Mouse (Mus musculus) c-Kit-positive CD71-positive TER-119-negative erythroid progenitor cells, embryonic 14.5 days (primary cell): ENCODE results near the gene Tmem30a.

Experiments
- DNase-seq: peaks from one replicate; pipeline ENCODE4 v3.0.0-alpha.2; 2013; ENCODE audit warnings: low read depth

The Tmem30a gene

DNA sequence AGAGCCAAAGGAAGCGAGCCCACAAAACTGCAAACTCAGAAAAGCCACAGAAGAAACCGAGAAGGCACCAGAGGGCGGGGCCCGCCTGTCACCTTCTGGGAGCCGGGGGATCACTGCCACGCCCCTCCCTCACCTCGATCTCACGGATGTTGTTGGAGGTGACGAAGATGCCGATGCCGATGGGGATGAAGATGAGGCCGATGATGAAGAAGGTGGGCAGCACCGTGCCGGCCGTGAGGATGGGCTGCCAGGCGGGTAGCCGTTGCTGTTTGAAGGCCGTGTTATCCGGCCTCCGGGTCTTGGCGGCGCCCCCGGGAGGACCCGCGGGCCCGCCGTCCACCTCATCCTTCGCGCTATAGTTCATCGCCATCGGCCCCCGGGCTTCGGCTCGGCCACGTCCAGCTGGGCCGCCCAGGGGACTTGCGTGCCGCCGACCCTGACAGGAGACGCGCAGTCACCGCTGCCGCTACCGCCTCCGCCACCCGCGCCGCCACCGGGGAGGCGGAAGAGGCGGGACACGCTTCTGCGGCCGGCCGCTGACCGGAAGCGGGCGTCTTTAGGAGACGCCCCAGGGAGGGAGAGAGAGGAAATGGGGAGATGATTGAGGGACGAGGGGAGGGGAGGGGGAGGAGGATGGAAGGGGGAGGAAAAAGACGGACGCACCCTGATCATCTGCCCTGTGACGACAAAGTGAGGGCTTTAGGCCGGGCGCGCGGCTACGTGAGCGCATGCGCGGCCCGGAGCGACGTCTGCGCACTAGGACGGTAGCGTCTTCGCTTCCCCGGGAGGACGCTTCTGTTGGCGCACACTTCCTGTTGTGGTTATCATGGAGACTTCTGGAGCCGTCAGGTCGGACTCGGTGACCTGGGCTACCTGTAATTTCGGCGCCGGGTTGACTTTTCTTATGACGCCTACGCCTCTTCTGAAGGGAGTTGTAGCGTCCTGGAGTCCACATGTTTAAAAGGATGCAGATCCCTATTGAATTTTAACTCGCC, at the start of gene Tmem30a:
Tmem30a (minus strand) TSS at position 667 of the 995 bp plus-strand sequence.
- DNase-seq = peak; percentile 88

- no peak for DNase-seq
Observed at GRCm38 (mm10) chr9:79842615-79843014, 49.3 kb upstream of the Tmem30a start.

DNA sequence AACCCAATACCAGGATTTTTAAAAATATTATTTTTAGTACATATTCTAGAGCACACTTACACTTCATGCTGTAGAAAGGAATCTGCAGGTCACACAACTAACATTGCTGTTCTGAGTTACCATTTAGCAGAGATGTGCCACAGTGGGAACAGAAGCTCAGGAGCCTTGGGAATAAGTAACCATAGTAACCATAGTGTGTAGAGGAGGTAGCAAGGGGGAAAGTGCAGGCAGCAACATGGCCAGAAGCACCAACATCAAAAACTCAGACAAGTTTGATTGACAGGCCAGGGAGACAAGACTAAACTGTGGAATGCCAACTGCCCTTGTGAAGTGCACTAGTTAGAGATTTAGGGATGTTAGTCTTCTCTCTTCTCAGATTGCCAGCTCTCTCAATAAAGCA, 48.7 kb upstream of the Tmem30a start:
- DNase-seq = no peak

DNA sequence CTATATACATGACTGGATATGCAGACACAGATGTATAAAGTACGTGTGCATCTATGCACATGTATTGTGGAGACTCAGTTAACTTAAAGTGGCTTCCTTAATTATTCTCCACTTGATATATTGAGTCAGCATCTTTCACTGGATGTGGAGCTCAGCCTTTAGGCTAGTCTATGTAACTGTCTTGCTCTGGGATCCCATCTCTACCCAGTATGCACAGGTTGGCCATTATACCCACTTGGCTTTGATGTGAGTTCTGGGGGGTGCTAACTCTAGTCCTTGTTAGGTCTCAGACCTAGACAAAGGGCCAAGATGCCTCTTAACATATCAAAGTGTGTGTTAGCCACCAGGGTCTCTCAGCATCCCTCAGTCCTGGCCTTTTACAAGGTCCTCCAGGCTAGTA, 38.0 kb upstream of the Tmem30a start:
- DNase-seq = no peak

DNA sequence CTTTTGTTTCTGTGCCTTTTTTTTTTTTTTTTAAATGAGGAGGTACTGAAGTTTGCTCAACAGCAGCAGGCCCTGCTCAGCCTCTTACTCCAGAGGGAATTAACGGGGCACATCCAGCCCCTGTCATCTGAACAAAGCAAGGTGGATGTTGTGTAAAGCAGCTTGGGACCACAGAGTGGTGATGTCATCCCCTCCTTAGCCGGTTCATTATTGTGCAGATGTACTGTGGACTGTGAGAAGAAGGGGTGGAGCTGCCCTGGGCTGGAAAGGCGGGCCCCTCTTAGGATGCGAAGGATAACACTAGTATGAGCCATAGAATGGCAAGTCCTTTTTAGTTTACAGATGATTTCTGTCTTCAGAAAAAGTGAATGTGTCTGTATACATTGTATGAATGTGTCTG, 37.6 kb upstream of the Tmem30a start:
- no peak for DNase-seq

DNA sequence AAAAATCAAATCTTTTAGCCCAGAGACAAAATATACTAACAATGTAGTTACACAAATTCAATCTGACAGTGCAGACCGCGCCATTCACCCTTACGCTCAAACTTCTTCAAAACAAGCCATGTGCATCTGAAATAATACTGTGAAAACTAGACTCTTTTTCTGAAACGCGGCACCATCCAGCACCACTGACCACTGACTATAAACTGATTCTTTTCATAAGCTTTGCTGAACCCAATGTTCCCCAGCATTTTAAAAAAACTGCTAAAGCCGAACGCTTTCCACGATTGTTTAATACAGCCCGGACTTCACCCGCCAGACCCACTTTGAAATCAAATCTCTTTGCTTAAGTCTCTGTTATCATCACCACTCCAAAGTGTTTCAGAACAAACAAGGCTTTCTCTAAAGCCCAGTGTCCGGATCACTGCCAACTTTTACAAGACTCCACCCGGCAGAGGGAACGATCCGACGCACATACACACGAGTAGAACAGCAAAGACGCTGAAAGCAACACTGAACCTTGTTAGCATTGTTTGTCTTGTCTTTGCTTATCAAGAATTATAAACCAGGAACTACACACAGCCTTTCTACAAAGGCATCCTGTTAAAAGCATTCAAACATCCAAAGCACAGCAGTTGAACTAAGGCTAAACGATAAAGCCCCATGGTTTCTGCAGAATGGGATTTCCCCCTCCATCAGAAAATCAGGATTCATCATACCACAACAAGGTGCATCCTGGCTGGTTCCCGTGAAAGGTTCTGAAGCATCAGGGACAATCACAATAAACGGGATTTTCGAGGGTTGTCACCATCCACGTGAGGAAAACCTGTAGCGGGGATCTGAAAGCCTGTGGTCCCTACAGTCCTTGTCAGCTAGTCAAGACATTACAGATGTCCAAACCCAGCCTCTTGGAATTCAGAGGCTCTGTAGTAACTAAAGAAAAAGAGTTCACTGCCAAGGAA, 36.8 kb upstream of the Tmem30a start:
- DNase-seq = no peak

DNA sequence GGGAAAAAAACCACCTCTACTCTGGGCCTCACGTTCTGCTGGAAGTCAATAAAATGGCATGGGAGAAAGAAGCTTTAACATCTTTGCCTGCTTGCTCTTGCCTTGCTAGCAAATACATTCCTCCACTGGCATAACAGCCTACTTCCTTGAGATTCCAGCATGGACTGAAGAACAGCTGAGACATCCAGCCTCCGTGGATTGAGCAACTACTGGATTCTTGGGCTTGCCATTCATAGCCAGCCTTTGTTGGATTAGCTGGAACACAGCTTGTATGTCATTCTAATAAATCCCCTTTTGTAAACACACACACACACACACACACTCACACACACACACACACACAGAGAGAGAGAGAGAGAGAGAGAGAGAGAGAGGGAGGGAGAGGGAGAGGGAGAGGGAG, 33.8 kb upstream of the Tmem30a start:
- DNase-seq = no peak

GRCm38 (mm10) chr9:79825526-79825925, 32.2 kb upstream of the Tmem30a start:
- no peak for DNase-seq

GRCm38 (mm10) chr9:79823856-79824255, 30.5 kb upstream of the Tmem30a start:
- no peak for DNase-seq

GRCm38 (mm10) chr9:79823438-79823837, 30.1 kb upstream of the Tmem30a start:
- DNase-seq = no peak

DNA sequence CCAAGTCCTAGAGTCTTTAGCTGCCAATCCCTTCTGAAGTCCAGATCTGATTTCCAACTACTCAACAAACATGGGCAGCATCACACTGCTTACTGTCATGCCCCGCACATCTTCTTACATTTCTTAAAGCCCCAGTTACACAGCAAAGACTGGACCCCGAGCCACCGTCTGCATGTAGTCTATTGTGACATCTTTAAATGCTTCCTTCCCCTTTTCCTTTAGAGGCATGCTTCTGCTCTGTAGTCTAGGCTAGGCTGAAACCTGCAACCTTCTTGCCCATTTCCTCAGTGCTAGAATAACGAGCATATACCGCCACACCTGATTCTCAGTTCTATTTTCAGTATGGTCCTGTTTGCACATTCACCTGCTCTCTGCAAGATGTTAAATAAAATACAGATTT, 23.2 kb upstream of the Tmem30a start:
- DNase-seq = no peak

DNA sequence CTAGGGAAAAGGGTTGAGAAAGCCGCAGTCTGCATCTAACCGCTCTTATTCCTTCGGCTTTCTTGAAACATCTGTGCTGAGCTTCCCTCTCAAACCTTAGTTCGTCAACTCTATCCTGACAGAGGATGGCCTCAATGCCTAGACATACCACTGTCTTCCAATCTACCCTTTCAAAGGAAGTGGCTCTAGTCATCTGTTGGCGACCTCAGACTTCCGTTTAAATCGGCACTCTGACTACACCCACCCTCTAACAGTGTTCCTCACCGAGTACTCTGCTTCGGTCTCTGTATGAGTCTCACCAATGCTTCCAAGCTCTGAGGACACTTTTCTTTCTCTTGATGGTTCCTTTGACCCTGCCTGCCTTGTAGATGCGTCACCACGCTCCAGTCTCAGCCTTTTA, 22.7 kb upstream of the Tmem30a start:
- no peak for DNase-seq

DNA sequence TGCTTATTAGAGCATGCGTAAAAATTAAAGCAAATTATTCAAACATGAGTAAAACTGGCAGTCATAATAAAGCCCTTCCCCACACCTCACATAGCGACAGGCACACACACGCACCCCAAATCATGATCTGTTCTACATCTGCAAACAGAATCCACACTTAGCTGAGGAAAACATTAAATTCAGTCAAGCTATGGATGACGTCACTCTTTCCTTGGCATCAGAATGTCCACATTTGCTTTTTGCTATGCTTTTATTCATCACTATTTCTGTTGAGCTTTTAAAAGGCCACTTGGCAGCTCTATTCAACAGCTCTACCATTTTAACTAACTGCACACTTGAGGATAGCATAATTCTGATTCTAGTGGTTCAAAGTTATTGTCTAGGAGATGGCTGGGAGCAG, 21.3 kb upstream of the Tmem30a start:
- DNase-seq = no peak

DNA sequence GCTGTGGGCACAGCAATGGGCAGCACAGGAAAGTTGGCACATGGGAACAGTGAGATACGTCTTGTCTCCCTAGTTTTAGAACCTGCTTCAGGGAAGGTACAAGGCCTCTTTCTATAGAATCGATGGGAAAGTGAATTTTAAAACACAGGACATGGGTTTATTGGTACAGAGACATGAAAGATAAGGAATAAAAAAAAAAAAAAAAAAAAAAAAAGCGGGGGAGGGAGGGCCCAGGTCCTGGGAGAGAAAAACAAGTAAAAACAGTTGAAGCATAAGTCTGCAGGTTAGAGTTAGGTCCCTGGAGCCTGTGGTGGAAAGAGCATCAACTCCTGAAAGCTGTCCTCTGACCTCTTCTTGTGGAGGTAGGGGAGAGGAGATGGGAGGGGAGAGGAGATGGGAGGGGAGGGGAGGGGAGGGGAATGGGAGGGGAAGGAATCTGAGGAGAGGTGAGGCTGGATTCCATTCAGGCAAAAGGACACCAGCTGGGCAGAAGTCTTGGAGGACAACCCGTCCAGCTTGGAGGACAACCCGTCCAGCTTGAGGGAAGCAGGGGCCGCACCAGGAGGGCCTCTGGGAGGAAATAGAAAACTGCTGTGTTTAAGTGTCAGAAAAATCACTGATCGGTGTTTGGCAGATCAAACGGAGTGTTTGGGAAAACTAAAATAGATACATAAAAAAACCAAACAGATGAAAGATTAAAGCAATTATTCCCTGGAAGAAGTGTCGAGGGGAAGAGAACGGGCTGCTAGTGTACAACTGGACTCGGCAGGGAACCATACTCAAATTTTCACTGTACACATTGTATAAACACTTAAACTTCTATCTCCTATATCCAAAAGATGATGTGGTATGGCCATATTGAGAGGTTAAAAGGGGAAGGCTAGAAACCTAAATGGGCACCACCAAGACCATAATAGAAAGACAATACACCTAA, 17.9 kb upstream of the Tmem30a start:
- no peak for DNase-seq

GRCm38 (mm10) chr9:79810534-79810933, 17.2 kb upstream of the Tmem30a start:
- DNase-seq = no peak

DNA sequence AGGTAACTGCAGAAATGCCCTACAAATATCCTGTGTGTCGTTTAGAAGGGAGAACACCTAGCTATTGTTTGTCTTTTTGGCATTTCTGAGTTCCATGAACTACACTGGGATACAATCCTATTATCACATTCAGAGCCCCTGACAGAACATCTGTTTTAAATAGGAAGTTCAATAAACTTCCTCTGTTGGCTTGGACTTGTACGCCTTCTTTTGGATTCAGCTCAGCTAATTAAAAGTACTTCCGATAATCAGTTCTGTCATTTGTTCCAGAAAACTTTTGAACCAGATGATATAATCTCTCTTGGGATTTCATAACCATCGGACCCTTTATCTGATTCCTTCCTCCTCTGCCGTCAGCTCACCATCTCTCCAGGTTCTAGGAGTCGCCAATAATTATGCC, 16.1 kb upstream of the Tmem30a start:
- DNase-seq = no peak

DNA sequence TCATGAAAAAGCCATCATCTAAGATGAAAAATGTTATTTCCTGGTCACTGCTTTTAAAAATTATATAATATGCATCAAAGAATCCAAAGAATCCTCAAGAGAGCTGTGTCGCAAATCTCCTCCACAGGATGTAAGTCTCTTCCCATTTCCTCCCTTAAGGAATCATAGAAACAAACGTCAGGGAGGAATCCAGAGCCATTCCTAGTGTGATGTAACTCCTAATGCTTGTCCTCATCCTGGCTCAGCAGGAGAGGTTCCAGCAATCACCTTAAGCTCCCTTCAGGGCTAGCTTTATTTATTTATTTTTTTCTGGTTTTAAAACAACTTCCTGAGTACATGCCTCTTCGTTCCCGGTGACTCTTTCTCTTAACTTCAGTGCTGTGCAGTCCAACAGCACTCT, 13.9 kb upstream of the Tmem30a start:
- no peak for DNase-seq

DNA sequence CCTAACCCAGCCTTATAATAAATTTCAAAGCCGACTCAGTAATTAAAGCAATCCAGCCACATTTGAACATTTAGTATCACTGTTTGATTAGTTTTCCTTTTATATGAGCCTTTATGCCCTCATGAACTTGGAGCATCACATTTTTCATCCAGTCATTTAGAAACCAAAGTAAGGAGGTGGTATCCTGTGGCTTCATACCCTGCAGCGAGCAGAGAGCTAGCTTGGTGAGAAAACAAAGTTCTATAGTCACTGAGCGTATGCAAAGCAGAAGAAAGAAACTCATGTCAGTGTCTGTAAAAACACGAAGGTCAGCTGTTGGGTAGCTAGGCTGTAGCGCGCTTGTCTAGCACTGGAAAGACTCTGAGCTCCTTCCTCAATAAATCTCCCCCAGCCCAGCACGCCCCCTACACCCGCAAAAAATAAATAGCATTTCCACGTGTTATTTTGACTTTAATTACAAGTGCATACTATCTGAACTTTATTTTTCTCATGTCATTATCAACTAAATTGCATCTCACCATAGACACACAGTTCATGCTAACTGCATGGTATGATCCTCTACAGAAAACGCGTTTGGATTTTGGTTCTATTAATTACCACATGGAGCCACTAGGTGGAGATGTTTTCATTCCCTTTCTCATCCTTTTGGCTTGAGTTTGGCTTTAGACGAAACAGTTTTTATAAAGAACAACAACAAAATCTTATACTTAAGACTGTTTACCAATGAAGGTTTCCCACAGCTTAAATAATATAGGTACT, 13.2 kb upstream of the Tmem30a start:
- DNase-seq = peak; percentile 44

- DNase-seq = no peak
Observed at GRCm38 (mm10) chr9:79805426-79805825, 12.1 kb upstream of the Tmem30a start.

- DNase-seq = no peak
Observed at GRCm38 (mm10) chr9:79796461-79797135, 3.3 kb upstream of the Tmem30a start.
